Mouse (Mus musculus): Measurements from ENCODE around the gene Tbrg1. TPM values are rescaled to one million over a fixed set of nuclear protein-coding genes. Genes with fewer than 3 reads are reported as not detected.

The Tbrg1 gene
- total RNA-seq, 1 experiment, result 120 TPM

- Histone ChIP-seq H3K27ac (ENCODE audit: insufficient read depth, low read depth, low read length, poor library complexity, severe bottlenecking) (no peak overlapping the region), H3K36me3 (ENCODE audit: control insufficient read depth, insufficient read depth, low read length, poor library complexity, severe bottlenecking) (no peaks in the 10 kb centered on the region), H3K9me3 (ENCODE audit: control insufficient read depth, insufficient read depth, low read depth, low read length) (no peaks in the 10 kb centered on the region), H3K4me1 (ENCODE audit: control insufficient read depth in 2 of 2, insufficient read depth in 2 of 2, low read length in 2 of 2, poor library complexity in 1 of 2) (no peaks in the 10 kb centered on the region), H3K4me3 (ENCODE audit: insufficient read depth in 1 of 2, low read depth in 1 of 2, low read length in 2 of 2, poor library complexity in 1 of 2, severe bottlenecking in 1 of 2) (no peak overlapping the region), H3K9ac (ENCODE audit: insufficient read depth, low read depth, low read length, poor library complexity, severe bottlenecking) (no peak overlapping the region)
- in situ Hi-C loops (cut with MboI; ENCODE audit: low sequenced_read_pairs in 2 of 2, unreplicated experiment in 2 of 2), result no loop called here
- TF ChIP-seq ZC3H11A (IDR thresholded peaks at IDR 0.05; ENCODE audit: borderline replicate concordance, low read depth, low read length) (no peak), MAFK (IDR thresholded peaks at IDR 0.05; ENCODE audit: insufficient read depth, low read depth, low read length) (no peak)
- no peak for DNase-seq (ENCODE audit: low read depth, low spot score)
These were observed 8.9 kb upstream of the Tbrg1 start for GRCm38 (mm10) chr9:37666045-37666444.

- TF ChIP-seq MAFK (IDR thresholded peaks at IDR 0.05; ENCODE audit: insufficient read depth, low read depth, low read length) (no peak), HCFC1 (IDR thresholded peaks at IDR 0.05; ENCODE audit: borderline replicate concordance, insufficient read depth, low read length) (no peak), CHD2 (IDR thresholded peaks at IDR 0.05; ENCODE audit: low read depth, low read length) (no peak), ZNF384 (IDR thresholded peaks at IDR 0.05; ENCODE audit: low read depth, low read length) (no peak), ZC3H11A (IDR thresholded peaks at IDR 0.05; ENCODE audit: borderline replicate concordance, low read depth, low read length) (no peak)
- in situ Hi-C loops (cut with MboI; ENCODE audit: low sequenced_read_pairs in 2 of 2, unreplicated experiment in 2 of 2), result no loop called here
- H3K27ac ChIP-seq (ENCODE audit: insufficient read depth, low read depth, low read length, poor library complexity, severe bottlenecking), result no peak overlapping the region
- H3K36me3 ChIP-seq (ENCODE audit: control insufficient read depth, insufficient read depth, low read length, poor library complexity, severe bottlenecking), result no peaks in the 10 kb centered on the region
- DNase-seq (ENCODE audit: low read depth, low spot score), result no peak
- no peak overlapping the region for H3K9ac ChIP-seq (ENCODE audit: insufficient read depth, low read depth, low read length, poor library complexity, severe bottlenecking)
- no peaks in the 10 kb centered on the region for H3K4me1 ChIP-seq (ENCODE audit: control insufficient read depth in 2 of 2, insufficient read depth in 2 of 2, low read length in 2 of 2, poor library complexity in 1 of 2)
- H3K9me3 ChIP-seq (ENCODE audit: control insufficient read depth, insufficient read depth, low read depth, low read length), result no peaks in the 10 kb centered on the region
- H3K4me3 ChIP-seq (ENCODE audit: insufficient read depth in 1 of 2, low read depth in 1 of 2, low read length in 2 of 2, poor library complexity in 1 of 2, severe bottlenecking in 1 of 2), result no peak overlapping the region
These were observed 7.5 kb upstream of the Tbrg1 start for GRCm38 (mm10) chr9:37664604-37665003.

- no peak for DNase-seq (ENCODE audit: low read depth, low spot score)
- H3K27ac ChIP-seq (ENCODE audit: insufficient read depth, low read depth, low read length, poor library complexity, severe bottlenecking), result no peak overlapping the region
- no peak overlapping the region for H3K9ac ChIP-seq (ENCODE audit: insufficient read depth, low read depth, low read length, poor library complexity, severe bottlenecking)
- no peak overlapping the region for H3K4me3 ChIP-seq (ENCODE audit: insufficient read depth in 1 of 2, low read depth in 1 of 2, low read length in 2 of 2, poor library complexity in 1 of 2, severe bottlenecking in 1 of 2)
- H3K36me3 ChIP-seq (ENCODE audit: control insufficient read depth, insufficient read depth, low read length, poor library complexity, severe bottlenecking), result no peaks in the 10 kb centered on the region
- no peaks in the 10 kb centered on the region for H3K4me1 ChIP-seq (ENCODE audit: control insufficient read depth in 2 of 2, insufficient read depth in 2 of 2, low read length in 2 of 2, poor library complexity in 1 of 2)
- no peaks in the 10 kb centered on the region for H3K9me3 ChIP-seq (ENCODE audit: control insufficient read depth, insufficient read depth, low read depth, low read length)
- in situ Hi-C loops (cut with MboI; ENCODE audit: low sequenced_read_pairs in 2 of 2, unreplicated experiment in 2 of 2), result no loop called here
- no peak for TF ChIP-seq CHD2 (IDR thresholded peaks at IDR 0.05; ENCODE audit: low read depth, low read length)
- no peak for TF ChIP-seq MAFK (IDR thresholded peaks at IDR 0.05; ENCODE audit: insufficient read depth, low read depth, low read length)
- no peak for TF ChIP-seq ZC3H11A (IDR thresholded peaks at IDR 0.05; ENCODE audit: borderline replicate concordance, low read depth, low read length)
- no peak for TF ChIP-seq HCFC1 (IDR thresholded peaks at IDR 0.05; ENCODE audit: borderline replicate concordance, insufficient read depth, low read length)
- no peak for TF ChIP-seq ZNF384 (IDR thresholded peaks at IDR 0.05; ENCODE audit: low read depth, low read length)
These were observed 6.1 kb upstream of the Tbrg1 start for GRCm38 (mm10) chr9:37663210-37663609.

- no peak for DNase-seq (ENCODE audit: low read depth, low spot score)
- in situ Hi-C loops (cut with MboI; ENCODE audit: low sequenced_read_pairs in 2 of 2, unreplicated experiment in 2 of 2), result no loop called here
- H3K9me3 ChIP-seq (ENCODE audit: control insufficient read depth, insufficient read depth, low read depth, low read length), result no peaks in the 10 kb centered on the region
- no peak overlapping the region for H3K9ac ChIP-seq (ENCODE audit: insufficient read depth, low read depth, low read length, poor library complexity, severe bottlenecking)
- TF ChIP-seq ZC3H11A (IDR thresholded peaks at IDR 0.05; ENCODE audit: borderline replicate concordance, low read depth, low read length), result no peak
- TF ChIP-seq MAFK (IDR thresholded peaks at IDR 0.05; ENCODE audit: insufficient read depth, low read depth, low read length), result no peak
- TF ChIP-seq ZNF384 (IDR thresholded peaks at IDR 0.05; ENCODE audit: low read depth, low read length), result no peak
- no peak for TF ChIP-seq HCFC1 (IDR thresholded peaks at IDR 0.05; ENCODE audit: borderline replicate concordance, insufficient read depth, low read length)
- TF ChIP-seq CHD2 (IDR thresholded peaks at IDR 0.05; ENCODE audit: low read depth, low read length), result no peak
- H3K36me3 ChIP-seq (ENCODE audit: control insufficient read depth, insufficient read depth, low read length, poor library complexity, severe bottlenecking), result peaks cover under 1% of the 10 kb centered on the region; the same call in 1 of the 2 replicates
- H3K4me1 ChIP-seq (ENCODE audit: control insufficient read depth in 2 of 2, insufficient read depth in 2 of 2, low read length in 2 of 2, poor library complexity in 1 of 2), result peaks cover 0 to 3% of the 10 kb centered on the region in 2 experiments; a peak in 1 of 4 replicates
- no peak overlapping the region for H3K4me3 ChIP-seq (ENCODE audit: insufficient read depth in 1 of 2, low read depth in 1 of 2, low read length in 2 of 2, poor library complexity in 1 of 2, severe bottlenecking in 1 of 2)
- H3K27ac ChIP-seq (ENCODE audit: insufficient read depth, low read depth, low read length, poor library complexity, severe bottlenecking), result no peak overlapping the region
These were observed 2.3 kb upstream of the Tbrg1 start for GRCm38 (mm10) chr9:37659413-37659812.

- peak overlapping the region; percentile 77 to 84 for H3K4me3 ChIP-seq (ENCODE audit: insufficient read depth in 1 of 2, low read depth in 1 of 2, low read length in 2 of 2, poor library complexity in 1 of 2, severe bottlenecking in 1 of 2)
- H3K36me3 ChIP-seq (ENCODE audit: control insufficient read depth, insufficient read depth, low read length, poor library complexity, severe bottlenecking), result peaks cover 19% of the 10 kb centered on the region
- no peak for TF ChIP-seq ZNF384 (IDR thresholded peaks at IDR 0.05; ENCODE audit: low read depth, low read length)
- no peak for TF ChIP-seq ZC3H11A (IDR thresholded peaks at IDR 0.05; ENCODE audit: borderline replicate concordance, low read depth, low read length)
- no peak for TF ChIP-seq CHD2 (IDR thresholded peaks at IDR 0.05; ENCODE audit: low read depth, low read length)
- TF ChIP-seq HCFC1 (IDR thresholded peaks at IDR 0.05; ENCODE audit: borderline replicate concordance, insufficient read depth, low read length), result no peak
- TF ChIP-seq MAFK (IDR thresholded peaks at IDR 0.05; ENCODE audit: insufficient read depth, low read depth, low read length), result no peak
- H3K9ac ChIP-seq (ENCODE audit: insufficient read depth, low read depth, low read length, poor library complexity, severe bottlenecking), result peak overlapping the region; percentile 92
- in situ Hi-C loops (cut with MboI; ENCODE audit: low sequenced_read_pairs in 2 of 2, unreplicated experiment in 2 of 2), result no loop called here
- H3K9me3 ChIP-seq (ENCODE audit: control insufficient read depth, insufficient read depth, low read depth, low read length), result no peaks in the 10 kb centered on the region
- peaks cover 0 to 3% of the 10 kb centered on the region in 2 experiments; a peak in 1 of 4 replicates for H3K4me1 ChIP-seq (ENCODE audit: control insufficient read depth in 2 of 2, insufficient read depth in 2 of 2, low read length in 2 of 2, poor library complexity in 1 of 2)
- peak overlapping the region; percentile 18; the same call in 1 of the 2 replicates for H3K27ac ChIP-seq (ENCODE audit: insufficient read depth, low read depth, low read length, poor library complexity, severe bottlenecking)
- DNase-seq (ENCODE audit: low read depth, low spot score), result no peak
These were observed 652 bp downstream of the Tbrg1 start for GRCm38 (mm10) chr9:37656439-37656881.

Measured in ES-E14 (cell line).